Mouse (Mus musculus): ENCODE measurements around the gene Zfand6. TPM values are rescaled to one million over a fixed set of nuclear protein-coding genes. Genes with fewer than 3 reads are reported as not detected.

Gene Zfand6
- polyA plus RNA-seq, 1 experiment from 2014 or later: 155 TPM

GRCm38 (mm10) chr7:84566200-84566599, 123.6 kb downstream of the Zfand6 start:
- DNase-seq (ENCODE audit: low spot score): no peak
- Histone ChIP-seq H3K27me3 (ENCODE audit: insufficient read depth, poor library complexity, severe bottlenecking) (no peaks in the 10 kb centered on the region), H3K36me3 (no peaks in the 10 kb centered on the region), H3K27ac (0 out of 2 replicates have a peak overlapping the region, but pooled peaks have one; percentile 30), H3K4me3 (no peak overlapping the region), H3K9me3 (no peaks in the 10 kb centered on the region), H3K4me1 (peaks cover 9% of the 10 kb centered on the region)
- 50% methylated on average over 6 of the region's 6 CpGs for WGBS

- Histone ChIP-seq H3K36me3 (no peaks in the 10 kb centered on the region), H3K27me3 (ENCODE audit: insufficient read depth, poor library complexity, severe bottlenecking) (no peaks in the 10 kb centered on the region), H3K4me1 (peaks cover 9% of the 10 kb centered on the region), H3K9me3 (no peaks in the 10 kb centered on the region), H3K4me3 (no peak overlapping the region), H3K27ac (no peak overlapping the region)
- DNase-seq (ENCODE audit: low spot score): no peak
- WGBS: 78% methylated on average over 3 of the region's 3 CpGs
These were observed 125.5 kb downstream of the Zfand6 start for GRCm38 (mm10) chr7:84564236-84564635.

Other genes starting within 250 kb of the Zfand6 start
- gene Gm2115, start 161.0 kb downstream of the Zfand6 start, polyA plus RNA-seq (2016; fragmentation: Nextera tagmentation; extraction: Ambion mirVana): 0.06 TPM in 2 replicates
- 9.9 and 14.7 TPM in 2 replicates for gene Fah, start 83.2 kb downstream of the Zfand6 start, polyA plus RNA-seq (2016; fragmentation: Nextera tagmentation; extraction: Ambion mirVana)
- gene Olfr291, start 163.6 kb upstream of the Zfand6 start, polyA plus RNA-seq (2016; fragmentation: Nextera tagmentation; extraction: Ambion mirVana): not detected in 2 replicates

Measured in heart, embryonic 10.5 days (tissue).